Mouse (Mus musculus) left cerebral cortex, postnatal 25 days (tissue): ENCODE measurements around the gene Itpkc. TPM values are rescaled to one million over a fixed set of nuclear protein-coding genes. Genes with fewer than 3 reads are reported as not detected.
A peak's percentile ranks its signal among the peaks of the same experiment; 100 is the strongest.
"Not testable (repeated sequence)": the region's sequence is repeated elsewhere in the genome, so short reads cannot be mapped to it uniquely, and the experiment has no call there.

Source experiments
- DNase-seq, 2 experiments: peaks; one replicate each; pipeline ENCODE4 v3.0.0; 2022; ENCODE audit warnings: low spot score in 2 of 2, mixed read lengths in 1 of 2
- intact Hi-C: fragments of 180-260 bp; cut with DNase I; formaldehyde crosslinking; loops from one replicate; pipeline ENCODE4 v1.15.1; 2025
- total RNA-seq, 2 experiments: library from RNA; stranded (reverse); gene quantifications; 2 replicates each; pipeline ENCODE4 v1.2.3; 2021

Itpkc gene
- total RNA-seq, 2 experiments from 2014 or later = 7.5 to 8.8 TPM

GRCm38 (mm10) chr7:27244088-27244487, 15.6 kb upstream of the Itpkc start:
- intact Hi-C loops = not testable (repeated sequence)

GRCm38 (mm10) chr7:27243211-27243610, 14.8 kb upstream of the Itpkc start:
- DNase-seq = no peak
- intact Hi-C loops = no loop called here

More at GRCm38 (mm10) chr7:27244088-27244487, 15.6 kb upstream of the Itpkc start:
- DNase-seq = not testable (repeated sequence)

- intact Hi-C loops = no loop called here
- no peak for DNase-seq
Observed at GRCm38 (mm10) chr7:27238568-27238967, 10.1 kb upstream of the Itpkc start.

GRCm38 (mm10) chr7:27237527-27237926, 9.1 kb upstream of the Itpkc start:
- no peak for DNase-seq
- intact Hi-C loops = no loop called here

DNA sequence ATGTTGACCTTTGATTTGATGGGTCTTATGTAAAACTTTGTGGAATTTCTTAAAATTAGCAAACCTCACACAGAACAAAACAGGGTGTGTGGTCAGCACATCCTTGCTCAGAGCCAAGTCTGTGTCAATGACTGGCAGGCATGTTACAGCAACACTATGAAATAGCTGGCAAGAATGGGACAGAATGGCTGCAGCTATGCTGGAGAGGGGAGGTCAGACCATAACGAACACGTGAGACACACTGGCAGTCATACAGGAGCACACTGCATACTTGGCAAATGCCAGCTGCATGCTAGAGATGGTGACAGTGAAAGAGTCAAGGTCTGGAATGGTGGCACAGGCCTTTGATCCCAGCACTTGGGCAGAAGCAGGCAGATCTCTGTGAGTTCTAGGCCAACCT, 7.3 kb upstream of the Itpkc start:
- intact Hi-C loops = no loop called here

GRCm38 (mm10) chr7:27233300-27233699, 4.8 kb upstream of the Itpkc start:
- DNase-seq = no peak
- intact Hi-C loops = no loop called here

More for the DNA sequence above, 7.3 kb upstream of the Itpkc start:
- no peak for DNase-seq

GRCm38 (mm10) chr7:27232781-27233281, 4.4 kb upstream of the Itpkc start, which contains the start of gene Coq8b:
Coq8b (plus strand) TSS chr7:27233023.
- intact Hi-C loops = loop anchor here (1.0 kb wide), 2 partner anchors 24 to 55 kb away; partner anchors contain the start of gene Rab4b
- peak; percentile 91 to 96 for DNase-seq

DNA sequence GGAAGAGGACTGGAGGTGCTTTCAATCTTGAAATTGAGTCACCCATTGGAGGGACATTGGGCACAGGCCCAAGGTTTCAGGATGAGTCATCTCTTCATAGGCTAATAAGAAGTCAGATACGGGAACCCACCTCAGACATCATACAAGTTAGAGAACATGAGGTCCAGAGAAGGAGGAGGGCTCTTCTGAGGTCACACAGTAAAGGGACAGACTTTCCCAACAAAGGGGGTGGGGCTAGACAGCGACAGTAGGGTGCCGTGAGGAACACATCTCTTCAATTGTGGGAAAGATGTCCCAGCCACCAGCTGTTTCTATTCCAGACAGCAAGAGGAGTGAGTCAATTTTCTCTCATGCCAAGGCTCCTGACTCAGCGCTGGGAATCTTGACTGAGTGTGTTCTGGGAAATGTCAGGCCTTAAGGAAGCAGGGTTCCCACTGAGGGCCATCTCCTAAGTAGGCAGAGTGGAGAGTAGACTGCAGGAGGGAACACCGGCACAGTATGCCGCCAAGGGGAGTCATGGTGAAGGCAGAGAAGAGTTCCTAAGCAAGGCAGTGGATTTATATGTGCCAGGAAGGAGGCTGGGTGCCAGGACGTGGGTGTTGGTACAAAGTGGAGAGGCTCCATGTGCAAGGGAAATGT, 3.4 kb upstream of the Itpkc start:
- intact Hi-C loops = loop anchor here (1.0 kb wide), 2 partner anchors 25 to 54 kb away; partner anchors contain the start of gene Rab4b
- peak; percentile 77 to 96 for DNase-seq

- intact Hi-C loops = no loop called here
- DNase-seq = no peak
Observed at GRCm38 (mm10) chr7:27230781-27231180, 2.3 kb upstream of the Itpkc start.

GRCm38 (mm10) chr7:27228865-27229264, 404 bp upstream of the Itpkc start:
- intact Hi-C loops = loop anchor here (2.0 to 5.0 kb wide), 2 partner anchors 32 to 62 kb away; partner anchors contain the start of genes Egln2 and Snrpa
- no peak for DNase-seq

DNA sequence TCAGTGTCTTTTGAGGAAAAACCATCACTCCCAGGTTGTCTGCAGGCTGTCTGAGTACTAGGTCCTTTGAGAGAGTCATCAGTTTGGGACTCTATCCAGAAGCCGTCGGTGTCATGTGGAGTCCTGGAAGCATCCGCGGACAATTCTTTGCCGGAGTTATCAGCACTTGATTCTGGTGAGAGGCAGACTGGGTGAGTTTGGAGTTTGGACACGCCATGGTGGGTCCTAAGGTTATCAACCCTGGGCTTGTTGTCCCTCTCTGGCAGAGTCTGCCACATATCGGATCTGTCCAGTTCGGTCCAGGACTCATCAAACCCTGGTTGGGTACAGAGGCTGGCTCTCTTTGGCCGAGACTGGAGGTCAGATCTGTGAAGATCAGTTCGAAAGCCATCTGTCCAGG, 785 bp downstream of the Itpkc start:
- intact Hi-C loops = loop anchor here (2.0 to 5.0 kb wide), 2 partner anchors 31 to 60 kb away; partner anchors contain the start of genes Egln2 and Snrpa
- DNase-seq = no peak

GRCm38 (mm10) chr7:27227276-27227675, 1.2 kb downstream of the Itpkc start:
- intact Hi-C loops = loop anchor here (5.0 kb wide), 1 partner anchor 60 kb away; the partner anchor contains the start of gene Egln2
- no peak for DNase-seq

- intact Hi-C loops = loop anchor here (5.0 kb wide), 1 partner anchor 58 kb away; the partner anchor contains the start of gene Egln2
- peak in 1 of 2 experiments; percentile 70 for DNase-seq
Observed at GRCm38 (mm10) chr7:27224877-27225575, 3.4 kb downstream of the Itpkc start.

DNA sequence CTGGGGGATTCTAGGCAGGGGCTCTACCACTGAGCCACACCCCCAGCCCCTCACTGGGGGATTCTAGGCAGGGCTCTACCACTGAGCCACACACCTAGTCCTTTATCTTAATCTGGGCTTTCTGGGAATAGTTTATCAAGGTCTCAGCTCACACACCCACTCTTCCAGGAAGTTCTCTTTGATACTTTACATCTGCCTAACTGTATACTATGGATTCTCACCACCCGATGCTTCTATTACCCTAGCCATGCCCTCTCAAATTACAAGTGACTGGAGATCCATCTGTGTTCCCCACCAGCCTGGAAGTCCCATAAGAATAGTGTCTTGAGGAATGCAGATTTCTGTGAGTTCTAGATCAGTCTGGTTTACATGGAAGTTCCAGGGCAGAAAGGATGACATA, 5.9 kb downstream of the Itpkc start:
- no peak for DNase-seq
- intact Hi-C loops = no loop called here

- DNase-seq = no peak
- intact Hi-C loops = no loop called here
Observed at GRCm38 (mm10) chr7:27221939-27222338, 6.5 kb downstream of the Itpkc start.

DNA sequence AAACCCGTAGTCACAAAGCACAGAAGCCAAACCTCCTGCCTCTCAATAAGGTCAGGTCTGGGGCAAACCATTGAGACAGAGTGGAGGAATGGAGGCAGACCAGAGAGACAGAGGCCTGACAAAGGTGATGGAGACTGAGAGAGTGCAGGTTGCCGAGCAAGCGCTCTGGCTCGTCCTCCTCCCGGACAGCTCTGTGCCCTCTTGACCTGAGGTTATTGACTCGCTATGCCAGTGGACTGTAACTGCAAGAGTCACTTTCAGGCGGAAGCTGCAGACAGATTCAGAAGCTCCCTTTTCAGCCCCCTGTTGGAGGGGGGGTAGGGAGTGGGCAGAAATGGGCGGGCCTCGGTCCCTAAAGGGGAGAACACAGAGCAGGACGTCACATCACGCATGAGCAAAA, 8.5 kb downstream of the Itpkc start:
- DNase-seq = no peak
- intact Hi-C loops = no loop called here

- intact Hi-C loops = no loop called here
- no peak for DNase-seq
Observed at GRCm38 (mm10) chr7:27218586-27218985, 9.9 kb downstream of the Itpkc start.

- DNase-seq = no peak
- intact Hi-C loops = no loop called here
Observed at GRCm38 (mm10) chr7:27212626-27213025, 15.8 kb downstream of the Itpkc start.

- DNase-seq = no peak
- intact Hi-C loops = no loop called here
Observed at GRCm38 (mm10) chr7:27203730-27204449, 24.6 kb downstream of the Itpkc start.

DNA sequence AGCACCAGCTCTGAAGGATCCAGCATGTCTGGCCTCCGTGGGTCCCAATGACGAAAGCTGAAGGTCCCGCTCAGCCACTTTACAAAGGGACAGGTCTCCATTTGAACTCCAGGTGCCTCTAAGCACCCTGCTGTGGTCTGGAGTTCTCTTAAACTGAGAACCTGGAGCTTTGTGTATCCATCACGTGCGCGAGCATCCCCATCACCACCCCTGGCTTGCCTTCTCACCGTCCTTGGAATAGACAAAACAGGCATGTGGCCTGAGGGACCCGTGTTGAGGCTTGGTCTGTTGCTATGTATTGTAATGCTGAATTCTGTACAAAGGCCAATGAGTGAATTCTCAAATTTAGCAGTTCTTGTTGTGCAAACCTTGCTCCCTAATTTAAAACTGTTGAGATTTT, 29.7 kb downstream of the Itpkc start:
- intact Hi-C loops = loop anchor here (5.0 kb wide), 1 partner anchor 59 kb away; the partner anchor contains the start of gene Numbl
- DNase-seq = no peak
